Mouse (Mus musculus): ENCODE measurements around the gene Snx18.
A peak's percentile ranks its signal among the peaks of the same experiment; 100 is the strongest.

The Snx18 gene

GRCm38 (mm10) chr13:113617891-113618823 lies at the start of gene Snx18:
Snx18 (minus strand) TSS chr13:113618564.
- DNase-seq (ENCODE audit: low spot score in 2 of 2): peak; percentile 85 to 91

GRCm38 (mm10) chr13:113663883-113664282 lies 45.5 kb upstream of the Snx18 start:
- no peak for DNase-seq (ENCODE audit: low spot score in 2 of 2)

DNA sequence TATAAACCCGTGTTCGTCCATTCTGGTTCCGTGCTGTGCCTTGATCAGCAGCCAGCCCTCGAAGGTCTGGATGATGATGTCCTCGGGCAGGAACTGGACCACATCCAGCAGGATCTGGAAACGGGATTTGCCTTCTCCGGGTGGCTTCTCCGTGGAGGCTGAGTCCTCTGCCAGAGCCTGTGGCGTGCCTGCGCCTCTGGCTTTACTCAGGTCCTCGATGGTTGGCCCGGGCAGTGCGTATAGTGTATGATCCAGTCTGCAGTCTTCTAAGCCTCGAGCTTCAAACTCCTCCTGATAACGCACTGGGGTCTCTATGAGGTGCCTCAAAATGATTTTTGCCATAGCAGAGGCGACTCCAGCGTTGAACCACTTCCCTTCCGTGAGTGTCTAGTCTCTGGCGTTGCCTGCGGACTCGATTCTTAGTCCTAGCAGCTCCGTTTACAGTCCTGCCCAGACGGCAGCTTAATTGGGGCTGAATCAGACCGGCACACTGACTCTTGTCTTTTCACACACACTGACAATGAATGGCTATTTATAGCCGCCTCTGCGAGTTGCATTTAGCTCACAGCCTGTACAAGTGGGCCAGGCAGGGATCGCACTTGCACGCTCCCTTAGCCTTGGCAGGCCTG lies 44.9 kb upstream of the Snx18 start, which contains the start of gene Hspb3:
Gene Hspb3, minus strand, starts transcription at position 526 of the 629 bp plus-strand sequence.
- DNase-seq (ENCODE audit: low spot score in 2 of 2): no peak

- DNase-seq (ENCODE audit: low spot score in 2 of 2): no peak
These were observed 43.5 kb upstream of the Snx18 start for GRCm38 (mm10) chr13:113661826-113662271.

- no peak for DNase-seq (ENCODE audit: low spot score in 2 of 2)
These were observed 42.4 kb upstream of the Snx18 start for GRCm38 (mm10) chr13:113660576-113661310.

GRCm38 (mm10) chr13:113657204-113657603 lies 38.8 kb upstream of the Snx18 start:
- no peak for DNase-seq (ENCODE audit: low spot score in 2 of 2)

DNA sequence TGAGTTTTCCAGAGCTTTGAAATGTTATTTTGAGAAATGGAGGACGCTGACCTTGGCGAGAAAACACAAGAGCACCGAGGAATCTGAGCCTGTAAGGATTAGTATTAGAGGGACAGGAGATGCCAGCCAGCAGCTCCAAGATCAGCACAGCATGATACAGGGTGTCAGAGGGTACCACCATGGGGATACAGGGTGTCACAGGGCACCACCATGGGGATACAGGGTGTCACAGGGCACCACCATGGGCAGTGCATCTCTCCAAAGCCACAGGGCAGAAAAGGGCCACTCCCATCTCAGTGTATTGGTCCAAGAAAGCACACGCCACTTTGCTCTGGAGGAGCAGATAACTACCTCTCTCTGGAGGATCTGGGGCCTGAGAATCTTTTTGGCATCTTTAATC lies 38.3 kb upstream of the Snx18 start:
- no peak for DNase-seq (ENCODE audit: low spot score in 2 of 2)

GRCm38 (mm10) chr13:113655511-113655910 lies 37.1 kb upstream of the Snx18 start:
- no peak for DNase-seq (ENCODE audit: low spot score in 2 of 2)

- no peak for DNase-seq (ENCODE audit: low spot score in 2 of 2)
These were observed 22.7 kb upstream of the Snx18 start for GRCm38 (mm10) chr13:113640944-113641597.

GRCm38 (mm10) chr13:113638914-113639313 lies 20.6 kb upstream of the Snx18 start:
- DNase-seq (ENCODE audit: low spot score in 2 of 2): no peak

- DNase-seq (ENCODE audit: low spot score in 2 of 2): no peak
These were observed 17.4 kb upstream of the Snx18 start for GRCm38 (mm10) chr13:113635799-113636222.

GRCm38 (mm10) chr13:113634732-113635481 lies 16.5 kb upstream of the Snx18 start:
- DNase-seq (ENCODE audit: low spot score in 2 of 2): no peak

DNA sequence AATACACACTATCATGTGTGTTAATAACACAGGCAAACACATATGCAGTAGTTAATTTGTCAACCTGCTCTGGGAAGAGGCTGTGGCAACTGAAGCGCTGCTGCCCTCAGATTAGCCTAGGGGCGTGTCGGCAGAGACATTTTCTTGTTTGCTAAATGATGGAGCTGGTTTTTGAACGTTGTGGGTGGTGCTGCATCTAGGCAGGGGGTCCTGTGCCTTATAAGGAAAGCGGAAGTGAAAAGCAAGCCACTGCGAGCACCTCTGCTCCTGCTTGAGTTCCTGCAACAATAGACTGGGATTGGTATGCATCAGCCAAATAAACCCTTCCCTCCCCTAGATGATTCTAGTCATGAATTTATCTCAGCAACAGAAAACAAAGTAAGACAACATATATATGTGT lies 14.1 kb upstream of the Snx18 start:
- no peak for DNase-seq (ENCODE audit: low spot score in 2 of 2)

DNA sequence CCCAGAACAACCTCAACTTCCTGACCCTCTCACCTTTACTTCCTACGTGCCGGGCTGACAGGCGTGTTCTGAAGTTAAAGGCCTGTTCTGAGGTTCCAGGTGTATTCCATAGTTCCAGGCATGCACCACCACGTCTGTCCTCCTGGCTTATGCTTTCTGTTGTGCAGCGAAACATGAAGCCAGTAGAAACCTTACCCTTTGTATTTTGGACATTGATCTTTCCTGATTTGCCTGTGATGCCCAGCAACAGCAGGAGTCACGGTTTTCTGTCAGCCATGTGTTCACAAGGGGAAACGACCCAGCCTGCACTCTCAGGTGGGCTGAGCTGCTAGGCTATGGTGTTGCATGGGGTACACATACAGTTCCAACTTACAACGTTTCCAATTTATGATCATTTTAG lies 9.2 kb upstream of the Snx18 start:
- DNase-seq (ENCODE audit: low spot score in 2 of 2): no peak

GRCm38 (mm10) chr13:113622865-113623255 lies 4.5 kb upstream of the Snx18 start:
- DNase-seq (ENCODE audit: low spot score in 2 of 2): no peak

DNA sequence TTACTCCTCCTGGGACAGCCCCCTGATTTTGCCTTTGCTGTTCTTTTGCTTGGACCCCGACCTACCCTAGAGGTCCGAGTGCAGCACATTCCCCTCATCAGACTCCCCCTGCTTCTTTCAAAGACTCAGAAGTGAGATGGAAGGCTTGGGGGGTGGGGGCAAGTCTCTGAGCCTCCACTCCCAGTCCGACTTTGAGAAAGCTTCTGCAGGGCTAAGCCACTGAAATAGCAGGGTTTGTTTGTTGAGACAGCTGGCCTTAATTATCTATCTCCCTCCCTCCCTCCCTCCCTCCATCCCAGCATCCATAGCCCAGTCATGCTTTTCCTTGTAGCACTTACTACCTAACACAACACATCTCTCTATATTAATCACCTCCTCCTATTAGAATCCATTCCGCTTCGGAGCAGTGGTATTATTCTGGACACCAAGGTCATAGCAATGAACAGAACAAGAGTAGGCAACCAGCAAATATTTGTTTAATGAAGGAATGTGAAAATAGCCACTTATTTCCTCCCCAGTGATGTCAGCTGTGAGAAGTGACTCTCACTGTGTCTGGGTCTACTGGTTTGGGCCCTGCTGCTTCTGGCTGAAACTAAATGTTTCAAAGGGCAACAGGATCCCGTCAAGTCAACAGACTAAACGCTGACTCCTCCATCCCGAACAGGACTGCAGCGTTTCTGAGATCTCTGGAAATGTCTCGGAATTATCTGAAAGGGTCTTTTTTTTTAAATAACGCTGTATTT lies 3.9 kb upstream of the Snx18 start:
- no peak for DNase-seq (ENCODE audit: low spot score in 2 of 2)

DNA sequence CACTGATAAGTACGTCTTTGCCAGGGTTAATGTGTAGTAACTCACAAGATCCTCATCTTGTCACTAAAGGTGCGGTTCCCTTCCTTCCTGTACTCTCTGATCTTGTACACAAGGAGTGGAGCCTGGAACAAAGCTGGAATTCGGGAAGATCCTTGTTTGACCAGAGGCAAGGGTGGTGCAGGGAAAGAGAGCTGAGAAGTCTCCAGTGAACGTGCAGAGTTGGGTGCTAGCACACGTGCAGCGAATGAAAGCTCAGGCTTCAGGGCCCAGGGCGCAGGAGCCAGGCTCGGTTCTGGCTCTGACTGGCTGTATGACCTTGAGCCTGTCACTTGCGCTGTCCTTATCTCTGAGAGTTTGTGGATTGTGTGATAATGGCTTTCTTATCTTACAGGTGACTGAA lies 639 bp upstream of the Snx18 start:
- DNase-seq (ENCODE audit: low spot score in 2 of 2): no peak

- DNase-seq (ENCODE audit: low spot score in 2 of 2): no peak
These were observed 950 bp downstream of the Snx18 start for GRCm38 (mm10) chr13:113617338-113617890.

DNA sequence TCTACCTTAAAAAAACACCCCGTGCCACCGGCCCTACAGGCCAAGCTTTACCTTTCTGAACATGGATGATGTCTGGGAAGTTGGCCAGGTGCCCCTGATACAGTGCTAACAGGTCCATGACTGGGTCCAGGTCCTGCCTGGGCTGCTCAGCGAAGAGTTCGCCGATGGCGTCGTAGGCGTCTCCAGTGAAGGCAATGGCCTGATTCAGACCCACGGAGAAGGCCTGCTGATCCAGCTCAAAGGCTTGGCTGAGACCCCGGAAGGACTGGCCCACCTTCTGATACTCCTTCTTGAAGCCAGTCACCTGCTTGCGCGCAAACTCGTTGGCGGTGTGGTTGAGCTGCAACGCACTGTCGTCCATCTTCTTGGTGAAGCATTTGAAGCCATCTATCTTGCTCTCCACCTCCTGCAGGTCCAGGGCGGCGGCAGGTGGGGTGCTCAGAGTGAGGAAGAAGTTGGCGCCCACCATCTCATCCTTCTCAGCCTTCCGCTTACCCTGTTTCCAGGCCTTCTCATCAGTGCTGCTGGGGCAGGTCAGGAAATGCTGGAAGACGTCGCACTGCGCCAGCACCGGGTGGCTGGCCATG lies 1.5 kb downstream of the Snx18 start:
- DNase-seq (ENCODE audit: low spot score in 2 of 2): no peak

All from urinary bladder, postnatal 36 days (tissue).